Mouse (Mus musculus) testis, adult 2 months (tissue): ENCODE measurements around the gene Ppp2r2c.

ENCODE experiments used
- CTCF ChIP-seq: fragments of 200-500 bp; IDR thresholded peaks from 2 replicates; pipeline ENCODE4 v1.5.1; 2012; ENCODE audit warnings: low read depth, mild to moderate bottlenecking, inconsistent platforms, low read length, moderate library complexity; ENCODE audit not compliant: control insufficient read depth, insufficient read depth, insufficient replicate concordance
- POLR2A ChIP-seq: fragments of 200-500 bp; IDR thresholded peaks from 2 replicates; pipeline ENCODE4 v1.6.1; 2012; ENCODE audit warnings: low read depth, mild to moderate bottlenecking, inconsistent platforms, low read length, moderate library complexity; ENCODE audit not compliant: control insufficient read depth

DNA sequence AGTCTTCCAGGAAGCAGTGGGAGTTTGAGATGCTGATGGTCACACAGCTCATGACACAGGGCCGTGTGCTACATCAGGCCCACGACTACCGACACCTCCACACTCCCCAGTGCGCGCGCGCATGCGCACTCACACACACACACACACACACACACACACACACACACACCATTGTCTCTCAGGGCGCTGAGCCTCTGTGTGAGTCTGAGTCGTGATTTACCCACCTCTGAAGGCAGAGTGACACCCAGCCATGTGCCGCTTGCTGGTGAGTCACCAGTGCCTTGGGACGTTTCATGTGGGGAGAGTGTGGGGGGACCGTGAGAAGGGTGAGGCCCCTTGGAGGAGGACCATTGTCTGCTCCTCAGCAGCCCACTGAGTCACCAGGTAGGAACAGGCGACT lies 128.1 kb downstream of the Ppp2r2c start:
- TF ChIP-seq CTCF (no peak), POLR2A (no peak)
